Mouse (Mus musculus) MEL (cell line): ENCODE results near the gene Madd. TPM values are rescaled to one million over a fixed set of nuclear protein-coding genes. Genes with fewer than 3 reads are reported as not detected.

Experiments
- DNase-seq: peaks from one replicate; pipeline ENCODE4 v3.0.0; 2011; ENCODE audit warnings: low read depth, low spot score
- H3K27ac ChIP-seq: 2 replicates; pipeline ENCODE4 v1.5.1; 2012; ENCODE audit warnings: low read depth, mild to moderate bottlenecking, control low read depth, low read length, moderate library complexity; ENCODE audit not compliant: control insufficient read depth
- H3K27me3 ChIP-seq, 2 experiments: fragments of 150-350 bp in 1 of 2; sonication (generic) in 1 of 2; 2 replicates each; pipeline ENCODE4 v1.6.1; 2012; ENCODE audit warnings: low read length in 2 of 2, mild to moderate bottlenecking in 2 of 2, improper control_type of control experiment in 1 of 2, moderate library complexity in 1 of 2; ENCODE audit not compliant: insufficient read depth in 2 of 2, control insufficient read depth in 1 of 2
- H3K36me3 ChIP-seq, 2 experiments: 2 replicates each; pipeline ENCODE4 v1.6.1; 2012 to 2014; ENCODE audit warnings: low read length in 2 of 2, improper control_type of control experiment in 1 of 2, inconsistent platforms in 1 of 2, mild to moderate bottlenecking in 1 of 2; ENCODE audit not compliant: insufficient read depth in 2 of 2, control insufficient read depth in 1 of 2
- H3K4me1 ChIP-seq, 2 experiments: fragments of 150-350 bp in 1 of 2; sonication (generic) in 1 of 2; 2 replicates each; pipeline ENCODE4 v1.6.1; 2012; ENCODE audit warnings: low read length in 2 of 2, improper control_type of control experiment in 1 of 2, mild to moderate bottlenecking in 1 of 2; ENCODE audit not compliant: insufficient read depth in 2 of 2, control insufficient read depth in 1 of 2
- H3K4me3 ChIP-seq, 2 experiments: fragments of 150-350 bp in 1 of 2; sonication (generic) in 1 of 2; 2 replicates each; pipeline ENCODE4 v1.5.1; 2012; ENCODE audit warnings: low read depth in 2 of 2, low read length in 2 of 2, mild to moderate bottlenecking in 2 of 2, moderate library complexity in 2 of 2, control low read depth in 1 of 2, improper control_type of control experiment in 1 of 2; ENCODE audit not compliant: control insufficient read depth in 1 of 2, insufficient read depth in 1 of 2
- H3K79me2 ChIP-seq: 2 replicates; pipeline ENCODE4 v1.6.1; 2012; ENCODE audit warnings: mild to moderate bottlenecking, low read length, moderate library complexity; ENCODE audit not compliant: control insufficient read depth, poor library complexity, insufficient read depth
- H3K9ac ChIP-seq: 2 replicates; pipeline ENCODE4 v1.6.1; 2012; ENCODE audit warnings: low read depth, mild to moderate bottlenecking, control low read depth, low read length, moderate library complexity; ENCODE audit not compliant: control insufficient read depth, poor library complexity, severe bottlenecking
- H3K9me3 ChIP-seq: fragments of 150-350 bp; sonication (generic); replicated peaks from 2 replicates; pipeline ENCODE4 v1.6.1; 2012; ENCODE audit warnings: mild to moderate bottlenecking, low read length, improper control_type of control experiment, moderate library complexity; ENCODE audit not compliant: insufficient read depth
- CHD2 ChIP-seq: IDR thresholded peaks from 2 replicates; pipeline ENCODE4 v1.6.1; 2011; ENCODE audit warnings: low read length, improper control_type of control experiment
- CTCF ChIP-seq, 3 experiments: IDR thresholded peaks in 2 of 3; conservative IDR thresholded peaks in 1 of 3; 2 replicates each; pipeline ENCODE4 v1.5.1; 2011 to 2012; ENCODE audit warnings: low read length in 3 of 3, low read depth in 2 of 3, mild to moderate bottlenecking in 2 of 3, improper control_type of control experiment in 1 of 3, inconsistent platforms in 1 of 3, mixed read lengths in 1 of 3, moderate library complexity in 1 of 3; ENCODE audit not compliant: control insufficient read depth in 1 of 3, insufficient read depth in 1 of 3, poor library complexity in 1 of 3, severe bottlenecking in 1 of 3
- E2F4 ChIP-seq: IDR thresholded peaks from 2 replicates; pipeline ENCODE4 v1.6.1; 2011; ENCODE audit warnings: low read depth, low read length, improper control_type of control experiment, borderline replicate concordance
- ELF1 ChIP-seq: IDR thresholded peaks from 2 replicates; pipeline ENCODE4 v1.6.1; 2014; ENCODE audit warnings: low read depth, mild to moderate bottlenecking, inconsistent platforms, low read length, improper control_type of control experiment, moderate library complexity
- EP300 ChIP-seq, 2 experiments: IDR thresholded peaks; 2 replicates each; pipeline ENCODE4 v1.6.1; 2011; ENCODE audit warnings: improper control_type of control experiment in 2 of 2, low read length in 2 of 2, low read depth in 1 of 2, mild to moderate bottlenecking in 1 of 2
- GABPA ChIP-seq: IDR thresholded peaks from 2 replicates; pipeline ENCODE4 v1.6.1; 2012; ENCODE audit warnings: low read depth, mild to moderate bottlenecking, inconsistent platforms, low read length, improper control_type of control experiment, moderate library complexity
- GATA1 ChIP-seq: IDR thresholded peaks from 2 replicates; pipeline ENCODE4 v1.6.1; 2011; ENCODE audit warnings: low read depth, low read length, improper control_type of control experiment
- MAFK ChIP-seq: IDR thresholded peaks from 2 replicates; pipeline ENCODE4 v1.6.1; 2011; ENCODE audit warnings: low read depth, mild to moderate bottlenecking, low read length, improper control_type of control experiment, borderline replicate concordance
- MAZ ChIP-seq: IDR thresholded peaks from 2 replicates; pipeline ENCODE4 v1.6.1; 2012; ENCODE audit warnings: low read depth, mild to moderate bottlenecking, inconsistent platforms, low read length, improper control_type of control experiment
- MYB ChIP-seq: IDR thresholded peaks from 2 replicates; pipeline ENCODE4 v1.6.1; 2011; ENCODE audit warnings: mild to moderate bottlenecking, low read depth, low read length, improper control_type of control experiment
- MYC ChIP-seq: IDR thresholded peaks from 2 replicates; pipeline ENCODE4 v1.6.1; 2011; ENCODE audit warnings: low read depth, mild to moderate bottlenecking, low read length, improper control_type of control experiment, moderate library complexity
- POLR2AphosphoS5 ChIP-seq: IDR thresholded peaks from 2 replicates; pipeline ENCODE4 v1.6.1; 2012; ENCODE audit warnings: low read depth, borderline replicate concordance, mild to moderate bottlenecking, inconsistent platforms, low read length, moderate library complexity, mixed read lengths
- RCOR1 ChIP-seq: IDR thresholded peaks from 2 replicates; pipeline ENCODE4 v1.6.1; 2012; ENCODE audit warnings: low read depth, mild to moderate bottlenecking, inconsistent platforms, low read length, improper control_type of control experiment
- TBP ChIP-seq: IDR thresholded peaks from 2 replicates; pipeline ENCODE4 v1.8.0; 2011; ENCODE audit warnings: low read depth, low read length, improper control_type of control experiment
- UBTF ChIP-seq: IDR thresholded peaks from 2 replicates; pipeline ENCODE4 v1.6.1; 2012; ENCODE audit warnings: low read depth, mild to moderate bottlenecking, inconsistent platforms, low read length, improper control_type of control experiment, moderate library complexity, borderline replicate concordance; ENCODE audit not compliant: insufficient read depth
- USF2 ChIP-seq, 2 experiments: IDR thresholded peaks; 2 replicates each; pipeline ENCODE4 v1.6.1; 2011 to 2012; ENCODE audit warnings: improper control_type of control experiment in 2 of 2, low read length in 2 of 2, borderline replicate concordance in 1 of 2, inconsistent platforms in 1 of 2, low read depth in 1 of 2, mild to moderate bottlenecking in 1 of 2; ENCODE audit not compliant: insufficient read depth in 1 of 2
- ZC3H11A ChIP-seq: IDR thresholded peaks from 2 replicates; pipeline ENCODE4 v1.6.1; 2012; ENCODE audit warnings: low read depth, mild to moderate bottlenecking, inconsistent platforms, low read length, improper control_type of control experiment
- polyA plus RNA-seq, 2 experiments: library from polyadenylated mRNA; stranded (reverse) in 1 of 2; unstranded in 1 of 2; fragments of >175 nt in 1 of 2; fragments of >200 nt in 1 of 2; gene quantifications; 2 replicates each; pipeline versions ENCODE4 v1.2.1 to v1.2.4; 2012; ENCODE audit warnings: low replicate concordance in 2 of 2, low read depth in 1 of 2; ENCODE audit not compliant: insufficient read length in 2 of 2, insufficient read depth in 1 of 2, missing spikeins in 1 of 2
- total RNA-seq: library from RNA; depleted of rRNA; stranded (reverse); fragments of 300-350 nt; gene quantifications from 2 replicates; pipeline ENCODE4 v1.2.3, GENCODE M21; 2012

The Madd gene
- total and polyA plus RNA-seq, 3 experiments, result 17.5 to 27.4 TPM; not detected in 1

GRCm38 (mm10) chr2:91130126-91130525 lies 53.5 kb downstream of the Madd start:
- Histone ChIP-seq H3K9ac (no peak overlapping the region), H3K36me3 (no peaks in the 10 kb centered on the region)
- TF ChIP-seq MAZ (no peak), UBTF (no peak), CTCF (IDR thresholded peaks at IDR 0.05 in 2 of 3, conservative IDR thresholded peaks at IDR 0.05 in 1 of 3; ENCODE audit: control insufficient read depth in 1 of 3, insufficient read depth in 1 of 3, low read depth in 2 of 3, low read length in 3 of 3, poor library complexity in 1 of 3, severe bottlenecking in 1 of 3) (no peak), ZC3H11A (no peak), POLR2AphosphoS5 (no peak)
- TF ChIP-seq, all 39 proteins: peak for 0
- Histone ChIP-seq H3K27me3 (no peaks in the 10 kb centered on the region), H3K4me1 (no peaks in the 10 kb centered on the region), H3K4me3 (no peak overlapping the region), H3K27ac (no peak overlapping the region), H3K9me3 (no peaks in the 10 kb centered on the region), H3K79me2 (no peaks in the 10 kb centered on the region)
- no peak for DNase-seq

DNA sequence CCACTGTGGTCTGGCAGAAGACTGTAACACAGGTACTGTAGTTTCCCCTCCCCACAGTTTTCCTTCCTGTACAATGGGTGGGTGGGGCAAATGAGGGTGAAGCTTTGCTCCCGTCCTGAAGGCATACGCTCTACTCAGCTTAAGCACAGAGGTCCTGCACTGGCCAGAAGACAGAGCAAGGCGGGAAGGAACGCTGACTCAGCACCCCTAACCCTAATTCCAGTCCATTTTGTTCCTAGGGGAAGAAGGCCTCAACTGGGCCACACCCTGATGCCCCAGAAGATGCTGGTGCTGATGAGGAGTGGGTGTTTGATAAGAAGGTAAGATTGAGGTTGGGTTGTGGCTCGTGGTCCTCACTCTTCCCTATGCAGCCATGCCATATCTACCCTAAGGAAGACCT lies 54.9 kb downstream of the Madd start:
- no peaks in the 10 kb centered on the region for H3K4me1 ChIP-seq
- H3K79me2 ChIP-seq, result no peaks in the 10 kb centered on the region
- H3K9me3 ChIP-seq, result no peaks in the 10 kb centered on the region
- peak; percentile 69 for TF ChIP-seq MAFK
- no peak for TF ChIP-seq MYC
- no peak overlapping the region for H3K9ac ChIP-seq
- no peaks in the 10 kb centered on the region for H3K27me3 ChIP-seq
- H3K4me3 ChIP-seq, result no peak overlapping the region
- DNase-seq, result no peak
- H3K36me3 ChIP-seq, result no peaks in the 10 kb centered on the region
- no peak overlapping the region for H3K27ac ChIP-seq

- no peak for TF ChIP-seq MYB
- no peak for TF ChIP-seq CHD2
- TF ChIP-seq RCOR1, result no peak
- TF ChIP-seq GATA1, result no peak
- TF ChIP-seq ELF1, result no peak
- no peak for TF ChIP-seq E2F4
- no peak for TF ChIP-seq TBP
- no peak for TF ChIP-seq USF2 (IDR thresholded peaks at IDR 0.05; ENCODE audit: borderline replicate concordance in 1 of 2, insufficient read depth in 1 of 2, low read depth in 1 of 2, low read length in 2 of 2)
- no peak for TF ChIP-seq GABPA
- TF ChIP-seq EP300 (IDR thresholded peaks at IDR 0.05; ENCODE audit: low read depth in 1 of 2, low read length in 2 of 2), result no peak
- no peak for TF ChIP-seq CTCF (IDR thresholded peaks at IDR 0.05 in 2 of 3, conservative IDR thresholded peaks at IDR 0.05 in 1 of 3; ENCODE audit: control insufficient read depth in 1 of 3, insufficient read depth in 1 of 3, low read depth in 2 of 3, low read length in 3 of 3, poor library complexity in 1 of 3, severe bottlenecking in 1 of 3)
- Histone ChIP-seq H3K27me3 (no peaks in the 10 kb centered on the region), H3K27ac (no peak overlapping the region), H3K36me3 (no peaks in the 10 kb centered on the region), H3K4me1 (no peaks in the 10 kb centered on the region), H3K4me3 (no peak overlapping the region), H3K79me2 (no peaks in the 10 kb centered on the region), H3K9ac (no peak overlapping the region), H3K9me3 (no peaks in the 10 kb centered on the region)
- DNase-seq, result no peak
Measured at GRCm38 (mm10) chr2:91125101-91125500, 58.5 kb downstream of the Madd start.
